Mouse (Mus musculus) small intestine, adult 2 months (tissue): ENCODE data around the gene Opn4. TPM values are rescaled to one million over a fixed set of nuclear protein-coding genes. Genes with fewer than 3 reads are reported as not detected.

Source experiments
- H3K27ac ChIP-seq: fragments of 200-500 bp; 2 replicates; pipeline ENCODE4 v1.5.1; 2012; ENCODE audit warnings: low read depth, low read length, control low read depth, inconsistent platforms; ENCODE audit not compliant: insufficient read depth
- H3K27me3 ChIP-seq: fragments of 200-500 bp; 2 replicates; pipeline ENCODE4 v1.6.1; 2012; ENCODE audit warnings: mild to moderate bottlenecking, moderate library complexity, low read length, inconsistent platforms; ENCODE audit not compliant: control insufficient read depth, insufficient read depth
- H3K36me3 ChIP-seq: fragments of 200-500 bp; 2 replicates; pipeline ENCODE4 v1.6.1; 2012; ENCODE audit warnings: mild to moderate bottlenecking, low read length, control low read depth, inconsistent platforms; ENCODE audit not compliant: control insufficient read depth, insufficient read depth
- H3K4me1 ChIP-seq: fragments of 200-500 bp; 2 replicates; pipeline ENCODE4 v1.6.1; 2012; ENCODE audit warnings: low read length, inconsistent platforms, mixed read lengths; ENCODE audit not compliant: control insufficient read depth, insufficient read depth, insufficient read length
- H3K4me3 ChIP-seq: fragments of 200-500 bp; 2 replicates; pipeline ENCODE4 v1.5.1; 2012; ENCODE audit warnings: low read depth, mild to moderate bottlenecking, control low read depth, inconsistent platforms, low read length, moderate library complexity
- CTCF ChIP-seq: fragments of 200-500 bp; IDR thresholded peaks from 2 replicates; pipeline ENCODE4 v1.5.1; 2012; ENCODE audit warnings: low read depth, mild to moderate bottlenecking, control low read depth, inconsistent platforms, low read length, moderate library complexity, mixed read lengths; ENCODE audit not compliant: insufficient replicate concordance, insufficient read length; ENCODE audit errors: extremely low read depth
- POLR2A ChIP-seq: fragments of 200-500 bp; IDR thresholded peaks from 2 replicates; pipeline ENCODE4 v1.6.1; 2012; ENCODE audit warnings: low read depth, mild to moderate bottlenecking, control low read depth, inconsistent platforms, low read length, moderate library complexity
- WGBS: fragments of 180-500 bp; shearing (Covaris S2); methylation state at CpG from one replicate; pipeline ENCODE4 v1.1.7; 2018; 5-methylcytosine and 5-hydroxymethylcytosine counted together
- polyA plus RNA-seq: library from polyadenylated mRNA; depleted of rRNA; stranded (reverse); fragments of >200 nt; gene quantifications from 2 replicates; pipeline ENCODE4 v1.2.3, GENCODE M21; 2012

The Opn4 gene
- polyA plus RNA-seq, 1 experiment, result not detected

DNA sequence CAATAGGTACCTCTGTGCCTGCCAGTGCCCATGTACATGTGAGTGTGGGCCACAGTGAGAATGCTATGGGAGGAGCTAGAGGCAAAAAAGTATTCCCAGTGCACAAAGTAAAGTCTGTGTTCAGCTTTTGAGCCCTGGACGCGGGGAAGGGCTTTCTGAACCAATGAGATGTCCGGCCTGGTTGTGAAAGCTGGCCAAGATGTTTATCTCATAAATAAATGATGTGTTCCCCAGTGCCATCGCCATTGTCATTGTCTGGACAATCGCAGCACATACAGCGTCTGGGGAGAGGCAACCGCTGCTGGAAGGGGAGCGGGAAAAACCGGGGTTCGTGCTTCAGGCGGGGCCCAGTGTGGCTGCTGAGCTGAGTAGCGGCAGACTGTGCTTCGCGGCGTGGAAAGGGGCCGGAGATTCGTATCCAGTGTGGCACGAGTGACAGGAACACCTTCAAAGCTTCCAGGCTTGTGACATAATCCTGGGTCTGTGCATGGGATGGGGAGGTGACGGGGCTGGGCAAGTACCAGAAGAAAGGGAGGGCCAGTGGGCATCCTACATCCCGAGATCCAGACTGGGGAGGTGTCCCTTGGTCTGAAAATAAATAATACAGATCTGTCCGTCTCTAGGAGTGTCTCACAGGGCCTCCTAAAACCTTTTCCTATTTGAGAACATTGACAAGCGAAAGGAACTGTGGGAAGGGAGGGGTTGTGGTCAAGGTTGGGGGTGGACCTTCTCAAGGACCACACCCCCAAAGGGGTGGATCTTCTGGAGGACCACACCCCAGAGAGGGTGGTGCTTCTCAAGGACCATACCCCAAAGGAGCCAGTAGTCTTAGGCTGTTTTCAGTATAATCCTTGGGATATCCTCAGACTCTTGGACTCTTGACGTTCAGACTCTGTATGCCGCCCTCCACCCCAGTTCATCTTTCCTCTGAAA lies 8.9 kb downstream of the Opn4 start:
- WGBS, result 82% methylated on average over 24 of the region's 24 CpGs
- TF ChIP-seq POLR2A, result no peak
- TF ChIP-seq CTCF, result no peak
- peaks cover 34% of the 10 kb centered on the region for H3K4me1 ChIP-seq
- no peaks in the 10 kb centered on the region for H3K36me3 ChIP-seq
- no peak overlapping the region for H3K27ac ChIP-seq
- H3K4me3 ChIP-seq, result no peak overlapping the region
- no peaks in the 10 kb centered on the region for H3K27me3 ChIP-seq

DNA sequence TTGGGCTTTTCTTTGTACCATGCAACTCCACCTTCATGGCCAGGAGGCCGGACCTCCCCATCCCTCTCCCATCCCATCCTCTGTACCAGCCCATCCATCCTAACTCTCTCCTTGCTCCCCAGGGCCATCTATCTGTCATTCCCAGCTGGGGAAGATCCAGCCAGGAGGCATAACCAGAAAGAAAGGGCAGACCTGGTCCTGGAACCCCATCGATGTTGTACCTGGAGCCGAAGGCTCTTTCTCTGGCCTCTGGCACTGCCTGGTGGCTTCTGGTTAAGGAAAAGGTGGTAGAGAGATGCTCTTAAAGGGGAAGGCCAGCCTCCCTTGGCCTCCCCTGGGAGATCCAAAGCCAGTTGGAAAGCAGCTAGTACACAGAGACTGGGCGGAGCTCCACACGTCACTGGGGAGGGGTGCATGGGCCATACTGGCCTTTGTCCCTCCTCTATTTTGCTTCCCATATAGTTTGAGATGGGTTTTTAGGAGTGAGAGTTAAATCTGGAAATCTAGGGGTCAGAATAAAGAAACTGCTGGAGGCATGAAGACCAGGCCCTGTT lies 9.8 kb downstream of the Opn4 start:
- 86% methylated on average over 5 of the region's 5 CpGs for WGBS
- TF ChIP-seq POLR2A, result no peak
- TF ChIP-seq CTCF, result no peak
- no peaks in the 10 kb centered on the region for H3K36me3 ChIP-seq

DNA sequence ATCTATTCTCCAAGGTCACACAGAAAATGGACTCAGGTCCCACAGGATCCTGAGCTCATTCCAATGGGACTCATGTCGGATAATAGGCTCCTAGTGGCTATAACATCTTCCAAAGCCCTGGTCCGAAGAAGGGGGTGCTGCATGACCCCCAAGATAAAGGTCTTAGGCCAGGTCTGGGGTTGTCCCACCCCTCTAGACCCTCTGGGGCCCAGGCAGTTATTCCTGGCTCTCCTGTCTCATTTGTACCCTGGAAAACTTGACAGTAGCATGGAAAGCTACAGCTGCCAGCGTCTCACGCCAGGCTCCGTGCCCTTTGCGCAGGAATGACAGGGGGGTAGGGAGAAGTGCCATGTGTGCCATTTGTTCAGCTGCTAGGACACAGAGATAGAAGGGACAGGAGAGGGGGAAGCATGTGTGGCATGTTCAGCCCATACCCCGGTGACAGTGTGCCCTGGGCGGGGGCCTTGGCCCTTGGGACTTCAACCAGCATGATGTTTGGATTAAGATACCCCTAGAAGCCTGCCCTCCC lies 10.7 kb downstream of the Opn4 start:
- no peak overlapping the region for H3K4me3 ChIP-seq
- 0 out of 2 replicates have a peak, but pooled peaks cover 1% of the 10 kb centered on the region for H3K36me3 ChIP-seq
- peak overlapping the region; percentile 98; the same call in 1 of the 2 replicates for H3K27ac ChIP-seq
- H3K27me3 ChIP-seq, result no peaks in the 10 kb centered on the region
- 88% methylated on average over 8 of the region's 8 CpGs for WGBS
- peaks cover 45% of the 10 kb centered on the region for H3K4me1 ChIP-seq
- TF ChIP-seq POLR2A, result no peak
- no peak for TF ChIP-seq CTCF

More for the DNA sequence above, 9.8 kb downstream of the Opn4 start:
- Histone ChIP-seq H3K4me3 (no peak overlapping the region), H3K27me3 (no peaks in the 10 kb centered on the region), H3K27ac (no peak overlapping the region), H3K4me1 (peaks cover 38% of the 10 kb centered on the region)

DNA sequence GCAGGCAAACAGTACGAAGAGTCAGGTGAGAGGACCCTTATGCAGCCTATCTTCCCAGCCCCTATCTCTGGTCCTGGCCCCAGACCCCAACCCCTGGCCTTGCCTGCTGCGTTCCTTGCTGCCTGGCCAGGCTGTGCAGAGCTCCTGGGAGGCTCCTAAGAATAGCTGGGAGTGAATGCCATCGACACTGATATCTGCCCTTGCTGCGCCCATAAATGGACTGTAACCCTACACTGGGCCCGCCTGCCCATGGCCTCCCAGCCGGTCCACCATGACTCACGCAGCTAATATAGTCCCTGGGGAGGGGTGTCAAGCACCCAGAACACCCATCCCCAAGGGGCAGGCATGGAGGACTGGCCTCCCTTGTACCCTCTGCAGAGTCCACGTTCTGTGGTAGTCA lies 11.4 kb downstream of the Opn4 start, which contains the start of gene Ldb3:
Gene Ldb3 (minus strand): TSS at position 185 of the 400 bp plus-strand sequence.
- peaks cover 52% of the 10 kb centered on the region for H3K4me1 ChIP-seq
- TF ChIP-seq CTCF (no peak), POLR2A (peak; percentile 80)
- 52% methylated on average over 8 of the region's 8 CpGs for WGBS
- H3K4me3 ChIP-seq, result peak within 1 kb of the TSS; percentile 65
- H3K27ac ChIP-seq, result peak within 1 kb of the TSS; percentile 98
- H3K27me3 ChIP-seq, result no peaks in the 10 kb centered on the region
- 0 out of 2 replicates have a peak, but pooled peaks cover 2% of the 10 kb centered on the region for H3K36me3 ChIP-seq

DNA sequence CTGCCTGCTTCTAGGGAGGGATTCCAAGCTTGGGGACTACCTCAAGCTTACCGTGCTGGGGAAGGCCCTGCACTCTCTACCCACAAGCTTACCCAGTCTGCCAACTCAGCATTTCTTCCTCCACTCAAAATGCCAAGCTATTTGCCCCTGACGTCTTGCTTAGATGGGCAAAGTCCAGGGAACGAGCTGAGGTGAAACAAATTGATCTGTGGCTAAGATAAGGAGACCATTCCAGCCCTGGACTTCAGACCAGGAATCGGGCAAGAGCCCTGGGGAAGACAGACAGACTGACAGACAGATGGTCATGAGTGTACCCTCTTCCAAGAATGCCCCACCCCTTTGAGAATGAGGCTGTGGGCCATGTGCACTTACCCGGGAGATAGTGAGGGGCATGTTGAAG lies 11.9 kb downstream of the Opn4 start:
- no peaks in the 10 kb centered on the region for H3K27me3 ChIP-seq
- WGBS, result 22% methylated on average over 5 of the region's 5 CpGs
- TF ChIP-seq POLR2A, result no peak; the same call in 1 of the 2 replicates
- 0 out of 2 replicates have a peak, but pooled peaks cover 2% of the 10 kb centered on the region for H3K36me3 ChIP-seq
- H3K4me1 ChIP-seq, result peaks cover 53% of the 10 kb centered on the region
- peak overlapping the region; percentile 65 for H3K4me3 ChIP-seq
- peak overlapping the region; percentile 98 for H3K27ac ChIP-seq

DNA sequence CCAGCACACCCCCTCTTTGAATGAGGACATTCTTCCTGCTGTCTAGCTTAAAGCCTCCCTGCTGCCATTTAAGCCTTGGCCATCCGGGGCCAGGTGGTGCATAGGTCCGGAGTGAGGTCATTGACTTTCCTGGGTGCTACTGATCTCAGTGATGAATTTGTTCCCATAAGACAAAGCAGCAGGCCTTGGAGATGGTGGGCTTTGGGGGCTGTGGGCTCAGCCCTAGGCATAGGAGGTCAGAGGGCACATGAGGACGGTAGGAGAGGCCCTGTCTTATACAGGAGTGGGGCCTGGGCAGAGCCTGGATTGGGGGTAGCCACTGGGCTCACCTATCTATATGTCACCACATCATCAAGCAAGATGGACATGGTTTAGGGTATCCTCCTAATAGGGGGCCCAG lies 13.1 kb downstream of the Opn4 start:
- TF ChIP-seq CTCF (no peak), POLR2A (no peak)
- Histone ChIP-seq H3K27ac (peak overlapping the region; percentile 98), H3K27me3 (no peaks in the 10 kb centered on the region), H3K4me1 (peaks cover 60% of the 10 kb centered on the region), H3K36me3 (0 out of 2 replicates have a peak, but pooled peaks cover 6% of the 10 kb centered on the region), H3K4me3 (peak overlapping the region; percentile 65)
- WGBS, result 88% methylated on average over 3 of the region's 3 CpGs

DNA sequence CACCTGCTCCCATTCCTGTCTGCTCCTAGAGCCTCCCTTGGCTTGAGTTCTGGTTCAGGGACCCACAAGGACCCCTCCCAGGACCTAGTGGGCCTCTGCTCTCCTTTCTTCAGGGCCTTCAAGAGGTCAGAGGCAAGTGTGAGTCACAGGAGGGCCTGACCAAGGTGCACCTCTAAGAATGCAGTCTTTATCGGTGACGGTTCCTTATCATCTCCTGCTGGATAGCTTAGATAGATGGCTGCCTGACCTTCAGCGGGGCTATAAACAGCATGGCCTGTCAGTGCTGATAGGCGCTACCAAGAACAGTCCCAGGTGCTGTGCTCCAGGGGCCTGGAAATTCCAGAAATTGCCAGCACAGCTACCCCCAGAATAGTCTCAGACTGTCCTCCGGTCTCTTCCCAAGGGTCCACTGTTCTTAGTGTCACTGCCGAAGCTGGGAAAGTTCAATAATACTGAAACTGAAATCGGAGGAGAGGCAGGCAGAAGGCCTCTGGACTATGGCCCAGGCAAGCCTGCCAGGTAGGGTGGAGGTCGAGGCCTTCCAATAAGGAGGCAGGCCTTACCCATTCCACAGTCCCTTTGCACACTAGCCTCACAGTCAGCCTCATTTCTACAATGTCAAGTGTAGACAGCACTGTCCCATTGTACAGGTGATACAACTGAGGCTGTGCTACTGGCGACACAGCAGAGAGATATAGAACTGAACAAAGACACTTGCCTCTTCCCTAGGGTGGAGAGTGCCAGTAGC lies 14.4 kb downstream of the Opn4 start:
- WGBS, result 31% methylated on average over 9 of the region's 9 CpGs
- TF ChIP-seq POLR2A, result peak; percentile 12; the same call in 1 of the 2 replicates
- no peak for TF ChIP-seq CTCF
- Histone ChIP-seq H3K36me3 (0 out of 2 replicates have a peak, but pooled peaks cover 7% of the 10 kb centered on the region), H3K27ac (peak overlapping the region; percentile 98), H3K4me1 (peaks cover 60% of the 10 kb centered on the region), H3K27me3 (no peaks in the 10 kb centered on the region), H3K4me3 (peak overlapping the region; percentile 46)
